Mouse (Mus musculus) ES-Bruce4 (cell line): ENCODE data around the gene Tert.

Experiments used
- CTCF ChIP-seq: IDR thresholded peaks from one replicate; pipeline ENCODE4 v1.8.1; 2011; ENCODE audit warnings: low read depth, low read length
- EP300 ChIP-seq: IDR thresholded peaks from 2 replicates; pipeline ENCODE4 v1.6.1; 2011; ENCODE audit warnings: low read depth, low read length; ENCODE audit not compliant: insufficient read depth
- POLR2A ChIP-seq: IDR thresholded peaks from one replicate; pipeline ENCODE4 v1.8.1; 2011; ENCODE audit warnings: low read length; ENCODE audit not compliant: insufficient read depth

- TF ChIP-seq CTCF (no peak), EP300 (no peak), POLR2A (no peak)
Observed at GRCm38 (mm10) chr13:73688934-73689333, 62.2 kb downstream of the Tert start.
